Mouse (Mus musculus) adrenal gland, postnatal 4 days (tissue): ENCODE results near the gene Mas1. TPM values are rescaled to one million over a fixed set of nuclear protein-coding genes. Genes with fewer than 3 reads are reported as not detected.
A peak's percentile ranks its signal among the peaks of the same experiment; 100 is the strongest.
"Not testable (repeated sequence)": the region's sequence is repeated elsewhere in the genome, so short reads cannot be mapped to it uniquely, and the experiment has no call there.

Experiments used
- DNase-seq, 2 experiments: peaks; one replicate each; pipeline ENCODE4 v3.0.0; 2021 to 2022; ENCODE audit warnings: low spot score in 2 of 2, mixed read lengths in 2 of 2
- long read RNA-seq, 2 experiments: library from polyadenylated mRNA; stranded (forward); transcript quantifications; one replicate each; pipeline ENCODE4 v2.0.0; 2021
- total RNA-seq, 2 experiments: library from RNA; stranded (reverse); gene quantifications; 2 replicates each; pipeline ENCODE4 v1.2.3; 2021

Mas1 gene
- total RNA-seq = not detected
- long read RNA-seq, experiment 1 = 0 reads
- long read RNA-seq, experiment 2 = 0 reads

GRCm38 (mm10) chr17:12868043-12868442 is at the start of gene Mas1:
Mas1 (minus strand) TSS chr17:12868143.
- DNase-seq = no peak

GRCm38 (mm10) chr17:12916588-12917380 is 48.8 kb upstream of the Mas1 start:
- no peak for DNase-seq

GRCm38 (mm10) chr17:12915881-12916583 is 48.1 kb upstream of the Mas1 start, which contains the start of gene Mrpl18:
Mrpl18 (minus strand) TSS chr17:12916345.
- DNase-seq = peak; percentile 86 to 96

- DNase-seq = peak in 1 of 2 experiments; percentile 14
Measured at GRCm38 (mm10) chr17:12915488-12915880, 47.5 kb upstream of the Mas1 start, which contains the start of gene Tcp1. Tcp1 (plus strand) TSS chr17:12915701.

GRCm38 (mm10) chr17:12910391-12910790 is 42.4 kb upstream of the Mas1 start:
- no peak for DNase-seq

GRCm38 (mm10) chr17:12909361-12910280 is 41.7 kb upstream of the Mas1 start, which contains the start of gene Pnldc1:
Pnldc1 (minus strand) TSS chr17:12910230.
- no peak for DNase-seq

- no peak for DNase-seq
Measured at GRCm38 (mm10) chr17:12906436-12906835, 38.5 kb upstream of the Mas1 start.

GRCm38 (mm10) chr17:12905810-12906209 is 37.9 kb upstream of the Mas1 start:
- DNase-seq = no peak

GRCm38 (mm10) chr17:12904349-12904748 is 36.4 kb upstream of the Mas1 start:
- no peak for DNase-seq

- no peak for DNase-seq
Measured at GRCm38 (mm10) chr17:12903372-12904333, 35.7 kb upstream of the Mas1 start.

- no peak for DNase-seq
Measured at GRCm38 (mm10) chr17:12902291-12902690, 34.3 kb upstream of the Mas1 start.

GRCm38 (mm10) chr17:12898607-12899006 is 30.7 kb upstream of the Mas1 start:
- DNase-seq = not testable (repeated sequence)

- no peak for DNase-seq
Measured at GRCm38 (mm10) chr17:12897674-12898073, 29.7 kb upstream of the Mas1 start.

GRCm38 (mm10) chr17:12892033-12892432 is 24.1 kb upstream of the Mas1 start:
- DNase-seq = no peak

- no peak for DNase-seq
Measured at GRCm38 (mm10) chr17:12891054-12891453, 23.1 kb upstream of the Mas1 start.

GRCm38 (mm10) chr17:12887021-12887775 is 19.3 kb upstream of the Mas1 start:
- no peak for DNase-seq

- no peak for DNase-seq
Measured at GRCm38 (mm10) chr17:12886620-12887019, 18.7 kb upstream of the Mas1 start.

GRCm38 (mm10) chr17:12881216-12881615 is 13.3 kb upstream of the Mas1 start:
- DNase-seq = no peak

- peak; percentile 30 to 50 for DNase-seq
Measured at GRCm38 (mm10) chr17:12880178-12880577, 12.2 kb upstream of the Mas1 start.
